In the genomic region with DNA sequence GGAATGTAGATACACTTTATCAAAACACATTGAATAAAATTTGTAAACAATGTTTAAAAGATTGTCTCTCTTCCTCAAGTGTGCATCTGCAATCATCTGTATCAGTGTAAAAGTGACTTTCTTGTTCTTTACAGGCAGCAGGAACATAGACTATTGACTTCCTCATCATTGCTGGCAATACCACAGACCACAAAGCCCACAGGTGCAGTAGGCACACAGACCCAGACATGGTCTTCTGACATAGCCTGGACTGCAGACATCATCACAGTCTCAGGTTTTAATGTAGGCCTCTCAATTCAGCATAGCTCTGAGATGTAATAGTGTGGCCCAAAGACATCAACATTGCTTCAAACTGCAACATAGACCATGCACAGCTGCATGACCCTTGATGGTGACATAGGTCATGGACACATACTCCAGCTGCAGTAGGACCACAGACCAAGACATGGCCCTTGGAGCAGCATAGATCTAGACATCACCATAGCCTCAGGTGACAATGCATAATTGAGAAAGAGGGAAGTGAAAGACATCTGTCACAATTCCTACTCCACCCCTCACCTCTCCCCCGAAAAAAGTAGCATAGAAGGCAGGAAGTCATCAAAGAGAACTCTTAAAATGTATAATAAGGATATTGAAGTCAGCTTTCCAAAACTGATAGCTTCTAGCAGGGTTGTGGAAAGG, we compare ENCODE assay signal across 17 mouse cellular contexts.
"Had no signal": no experiment of that assay in that cellular context is flagged by ENCODE, and none has a peak within 500 bp of the region (broad histone marks: within the 10 kb centered on the region; RNA-seq: fewer than 3 reads in every experiment).

No protein-coding gene starts in this region.

- H3K4me3 ChIP-seq: layer of hippocampus, adult 2 months; limb, embryonic 13.5 days; liver, embryonic 15.5 days; megakaryocyte, embryonic 14.5 days; midbrain, embryonic 12.5 days had no signal

- ATAC-seq: intestine, embryonic 16.5 days; lung, postnatal 0 days; midbrain, embryonic 16.5 days had no signal

- H3K36me3 ChIP-seq: limb, embryonic 13.5 days; liver, embryonic 15.5 days; midbrain, embryonic 12.5 days had no signal

- H3K9ac ChIP-seq: limb, embryonic 13.5 days; liver, embryonic 15.5 days; midbrain, embryonic 12.5 days had no signal

- DNase-seq: kidney, adult 8-10 months; kidney, postnatal 4 days; left cerebral cortex, postnatal 4 days; lung, adult 2 months; lung, postnatal 36 days; right cerebral cortex, postnatal 4 days; spleen, adult 18-20 months; thymus, postnatal 25 days had no signal

- H3K4me2 ChIP-seq: limb, embryonic 13.5 days; liver, embryonic 11.5 days; liver, embryonic 15.5 days; midbrain, embryonic 12.5 days had no signal

- H3K27me3 ChIP-seq: limb, embryonic 13.5 days; liver, embryonic 15.5 days; megakaryocyte, embryonic 14.5 days; midbrain, embryonic 12.5 days had no signal

- H3K9me3 ChIP-seq: limb, embryonic 13.5 days; liver, embryonic 15.5 days; midbrain, embryonic 12.5 days had no signal

- H3K4me1 ChIP-seq: limb, embryonic 13.5 days; liver, embryonic 15.5 days; megakaryocyte, embryonic 14.5 days; midbrain, embryonic 12.5 days had no signal

- H3K27ac ChIP-seq: layer of hippocampus, adult 2 months; limb, embryonic 13.5 days; liver, embryonic 15.5 days; midbrain, embryonic 12.5 days had no signal
